33 mouse cellular contexts compared by ENCODE assay signal in genomic region chr8:13589071-13589470, GRCm38 (mm10). TPM values are rescaled to one million over a fixed set of nuclear protein-coding genes. Genes with fewer than 3 reads are reported as not detected.
DNase-seq lines count a peak whose midpoint lies in the region; ATAC-seq lines count a peak whose summit lies in the region.
"Had no signal": no experiment of that assay in that cellular context is flagged by ENCODE, and none has a peak within 500 bp of the region (broad histone marks: within the 10 kb centered on the region; RNA-seq: fewer than 3 reads in every experiment).

No protein-coding gene starts in this region.

- no peak for ATAC-seq in megakaryocyte, adult 5-6 weeks (ENCODE audit: poor library complexity, severe bottlenecking)
- ATAC-seq in liver, embryonic 13.5 days (ENCODE audit: low read depth): peak; percentile 82
- ATAC-seq in liver, embryonic 16.5 days (ENCODE audit: low read depth): peak; percentile 62
- no peak for ATAC-seq in forebrain, embryonic 13.5 days
- ATAC-seq in forebrain, embryonic 14.5 days: no peak
- ATAC-seq: forebrain, postnatal 0 days; Patski had no signal

- H3K4me1 ChIP-seq in megakaryocyte, embryonic 14.5 days: peaks cover 75% of the 10 kb centered on the region
- H3K4me1 ChIP-seq in liver, embryonic 13.5 days (replicated peaks): peaks cover 22% of the 10 kb centered on the region
- H3K4me1 ChIP-seq in liver, embryonic 16.5 days (ENCODE audit: control insufficient read depth, low read depth, low read length): no peaks in the 10 kb centered on the region
- H3K4me1 ChIP-seq in forebrain, embryonic 13.5 days: no peaks in the 10 kb centered on the region
- no peaks in the 10 kb centered on the region for H3K4me1 ChIP-seq in forebrain, embryonic 14.5 days (ENCODE audit: control insufficient read depth, insufficient read depth, low read length)
- H3K4me1 ChIP-seq: embryonic facial prominence, embryonic 13.5 days; forebrain, embryonic 12.5 days; hindbrain, embryonic 15.5 days had no signal

- DNase-seq in liver, embryonic 13.5 days: peak; percentile 14
- DNase-seq in forebrain, embryonic 14.5 days (ENCODE audit: low spot score): no peak
- no peak for DNase-seq in T-cell, adult 2 months (ENCODE audit: low spot score)
- DNase-seq: adrenal gland, adult 2 months; adrenal gland, postnatal 14 days; B cell, adult 2 months; cerebellum, adult 11 months; cerebellum, adult 2 months; cerebellum, postnatal 10 days; cerebellum, postnatal 36 days; embryo, embryonic 11 days; forebrain, postnatal 0 days; gastrocnemius, adult 2 months; gastrocnemius, postnatal 14 days; heart, adult 11 months; heart, postnatal 14 days; heart, postnatal 4 days had no signal

- no peaks in the 10 kb centered on the region for H3K27me3 ChIP-seq in megakaryocyte, embryonic 14.5 days (replicated peaks)
- H3K27me3 ChIP-seq in liver, embryonic 13.5 days: no peaks in the 10 kb centered on the region
- no peaks in the 10 kb centered on the region for H3K27me3 ChIP-seq in liver, embryonic 16.5 days (ENCODE audit: control insufficient read depth, insufficient read depth, low read depth, low read length)
- H3K27me3 ChIP-seq in forebrain, embryonic 13.5 days: no peaks in the 10 kb centered on the region
- H3K27me3 ChIP-seq in forebrain, embryonic 14.5 days (replicated peaks; ENCODE audit: control insufficient read depth, insufficient read depth, low read length): no peaks in the 10 kb centered on the region
- H3K27me3 ChIP-seq: CH12.LX; embryonic facial prominence, embryonic 13.5 days; forebrain, embryonic 12.5 days; heart, embryonic 13.5 days; hindbrain, embryonic 15.5 days; Patski had no signal

- WGBS in liver, embryonic 13.5 days (ENCODE audit: insufficient replicate concordance): 37% methylated on average over 6 of the region's 6 CpGs
- 41% methylated on average over 6 of the region's 6 CpGs for WGBS in liver, embryonic 16.5 days (ENCODE audit: insufficient replicate concordance)
- WGBS in forebrain, embryonic 13.5 days: 88% methylated on average over 6 of the region's 6 CpGs
- 90% methylated on average over 6 of the region's 6 CpGs for WGBS in forebrain, embryonic 14.5 days

- 0 out of 2 replicates have a peak overlapping the region, but pooled peaks have one; percentile 1 for H3K27ac ChIP-seq in liver, embryonic 13.5 days
- H3K27ac ChIP-seq in liver, embryonic 16.5 days (ENCODE audit: low read length): no peak overlapping the region
- H3K27ac ChIP-seq in forebrain, embryonic 13.5 days: no peak overlapping the region
- no peak overlapping the region for H3K27ac ChIP-seq in forebrain, embryonic 14.5 days (ENCODE audit: low read depth, low read length)
- H3K27ac ChIP-seq: embryonic facial prominence, embryonic 10.5 days; embryonic facial prominence, embryonic 13.5 days; forebrain, embryonic 12.5 days; gastrocnemius, adult 2 months; heart, embryonic 13.5 days; hindbrain, embryonic 15.5 days had no signal

- H3K4me2 ChIP-seq in liver, embryonic 13.5 days: no peak overlapping the region
- H3K4me2 ChIP-seq in liver, embryonic 16.5 days (ENCODE audit: low read depth, low read length): no peak overlapping the region
- H3K4me2 ChIP-seq in forebrain, embryonic 13.5 days: no peak overlapping the region
- H3K4me2 ChIP-seq in forebrain, embryonic 14.5 days (ENCODE audit: low read length): no peak overlapping the region
- H3K4me2 ChIP-seq: embryonic facial prominence, embryonic 13.5 days; forebrain, embryonic 12.5 days; heart, embryonic 13.5 days; hindbrain, embryonic 15.5 days had no signal

- H3K9ac ChIP-seq in liver, embryonic 13.5 days: no peak overlapping the region
- no peak overlapping the region for H3K9ac ChIP-seq in liver, embryonic 16.5 days (ENCODE audit: low read depth, low read length)
- no peak overlapping the region for H3K9ac ChIP-seq in forebrain, embryonic 13.5 days
- no peak overlapping the region for H3K9ac ChIP-seq in forebrain, embryonic 14.5 days (ENCODE audit: low read length)
- H3K9ac ChIP-seq: embryonic facial prominence, embryonic 13.5 days; forebrain, embryonic 12.5 days; forebrain, postnatal 0 days; heart, embryonic 13.5 days; hindbrain, embryonic 15.5 days had no signal

- peaks cover 18% of the 10 kb centered on the region for H3K9me3 ChIP-seq in megakaryocyte, embryonic 14.5 days
- no peaks in the 10 kb centered on the region for H3K9me3 ChIP-seq in liver, embryonic 13.5 days (replicated peaks)
- H3K9me3 ChIP-seq in liver, embryonic 16.5 days (replicated peaks; ENCODE audit: control insufficient read depth, low read length): no peaks in the 10 kb centered on the region
- H3K9me3 ChIP-seq in forebrain, embryonic 13.5 days (replicated peaks): no peaks in the 10 kb centered on the region
- no peaks in the 10 kb centered on the region for H3K9me3 ChIP-seq in forebrain, embryonic 14.5 days (replicated peaks; ENCODE audit: control insufficient read depth, low read length)
- H3K9me3 ChIP-seq: embryonic facial prominence, embryonic 10.5 days; embryonic facial prominence, embryonic 13.5 days; forebrain, embryonic 12.5 days; G1E; heart, embryonic 13.5 days; hindbrain, embryonic 15.5 days had no signal

- peaks cover 100% of the 10 kb centered on the region for H3K36me3 ChIP-seq in megakaryocyte, embryonic 14.5 days (replicated peaks; ENCODE audit: low read length)
- H3K36me3 ChIP-seq in liver, embryonic 13.5 days: peaks cover 27% of the 10 kb centered on the region
- H3K36me3 ChIP-seq in liver, embryonic 16.5 days (ENCODE audit: control insufficient read depth, insufficient read depth): no peaks in the 10 kb centered on the region; the same call in 1 of the 2 replicates
- H3K36me3 ChIP-seq in forebrain, embryonic 13.5 days (ENCODE audit: poor library complexity, severe bottlenecking): peaks cover 24% of the 10 kb centered on the region
- H3K36me3 ChIP-seq in forebrain, embryonic 14.5 days (ENCODE audit: control insufficient read depth, insufficient read depth, low read length): peaks cover 12% of the 10 kb centered on the region; the same call in 1 of the 2 replicates
- H3K36me3 ChIP-seq: G1E had no signal

- peak overlapping the region; percentile 16 for H3K4me3 ChIP-seq in megakaryocyte, embryonic 14.5 days (replicated peaks)
- no peak overlapping the region for H3K4me3 ChIP-seq in liver, embryonic 13.5 days (replicated peaks)
- H3K4me3 ChIP-seq in liver, embryonic 16.5 days (ENCODE audit: low read depth, low read length): no peak overlapping the region
- no peak overlapping the region for H3K4me3 ChIP-seq in forebrain, embryonic 13.5 days
- H3K4me3 ChIP-seq in forebrain, embryonic 14.5 days (ENCODE audit: low read depth, low read length): no peak overlapping the region
- H3K4me3 ChIP-seq: embryonic facial prominence, embryonic 10.5 days; embryonic facial prominence, embryonic 13.5 days; erythroblast, embryonic 14.5 days; forebrain, embryonic 12.5 days; gastrocnemius, adult 2 months; heart, embryonic 13.5 days; hindbrain, embryonic 15.5 days had no signal

RNA-seq across cellular contexts. Expression of gene 1700029H14Rik, which starts 26.8 kb away (rescaled TPM):
- polyA plus RNA-seq in megakaryocyte, embryonic 14.5 days (2012; ENCODE audit: insufficient read depth, low replicate concordance): 20.4 and 26.5 TPM in 2 replicates
- not detected in 2 replicates for total RNA-seq in megakaryocyte, adult 5-6 weeks (2015)
- total RNA-seq in megakaryocyte, adult 5-6 weeks (2017): not detected in 2 replicates
- polyA plus RNA-seq in liver, embryonic 13.5 days (2015; fragmentation: Nextera tagmentation; extraction: Ambion mirVana): not detected in 2 replicates
- polyA plus RNA-seq in liver, embryonic 16.5 days (2015; fragmentation: Nextera tagmentation; extraction: Ambion mirVana): not detected in 2 replicates
- polyA plus RNA-seq in forebrain, embryonic 13.5 days (2015; fragmentation: Nextera tagmentation; extraction: Ambion mirVana): not detected in 2 replicates
- polyA plus RNA-seq in forebrain, embryonic 14.5 days (2014; fragmentation: Nextera tagmentation; extraction: Ambion mirVana): not detected in 2 replicates
- total RNA-seq: adrenal gland, adult 2 months; adrenal gland, postnatal 14 days; CH12.LX; gastrocnemius, adult 2 months; gastrocnemius, postnatal 14 days; heart, adult 8-10 months; heart, postnatal 14 days; heart, postnatal 4 days had no signal
- polyA plus RNA-seq: adrenal gland, adult 2 months; embryonic facial prominence, embryonic 10.5 days; embryonic facial prominence, embryonic 13.5 days; erythroblast, embryonic 14.5 days; forebrain, embryonic 12.5 days; forebrain, postnatal 0 days; G1E; heart, embryonic 13.5 days; heart, embryonic 16.5 days; hindbrain, embryonic 11.5 days; hindbrain, embryonic 15.5 days; Patski had no signal

Comparison
In these comparisons a context has a peak if more than half of its experiments do, and no peak if none do; other contexts are left out.
1. ATAC-seq: peak in liver, embryonic 13.5 days (single experiment) and liver, embryonic 16.5 days (single experiment); none in megakaryocyte, adult 5-6 weeks (single experiment), forebrain, embryonic 13.5 days (single experiment) and forebrain, embryonic 14.5 days (single experiment).
2. RNA of gene 1700029H14Rik, which starts 26.8 kb away (polyA plus RNA-seq): 20.4 to 26.5 TPM in megakaryocyte, embryonic 14.5 days; not detected in liver, embryonic 13.5 days, not detected in liver, embryonic 16.5 days, not detected in forebrain, embryonic 13.5 days and not detected in forebrain, embryonic 14.5 days; every median in the first group is over 10 times any median in the second.